Mouse (Mus musculus): Measurements from ENCODE around the gene St8sia4. TPM values are rescaled to one million over a fixed set of nuclear protein-coding genes. Genes with fewer than 3 reads are reported as not detected.
"Not testable (repeated sequence)": the region's sequence is repeated elsewhere in the genome, so short reads cannot be mapped to it uniquely, and the experiment has no call there.

The St8sia4 gene
- polyA plus RNA-seq, 1 experiment from 2014 or later, result 12.1 TPM

GRCm38 (mm10) chr1:95590108-95590507 lies 77.3 kb downstream of the St8sia4 start:
- Histone ChIP-seq H3K27me3 (ENCODE audit: control insufficient read depth, insufficient read depth, low read length) (no peaks in the 10 kb centered on the region), H3K4me2 (ENCODE audit: low read depth, low read length) (no peak overlapping the region), H3K4me3 (ENCODE audit: low read depth, low read length) (no peak overlapping the region), H3K9me3 (replicated peaks; ENCODE audit: control insufficient read depth, low read length) (no peaks in the 10 kb centered on the region), H3K4me1 (ENCODE audit: control insufficient read depth, insufficient read depth, low read length) (no peaks in the 10 kb centered on the region), H3K27ac (replicated peaks; ENCODE audit: low read depth, low read length) (no peak overlapping the region), H3K9ac (replicated peaks; ENCODE audit: low read length) (no peak overlapping the region), H3K36me3 (replicated peaks; ENCODE audit: control insufficient read depth, insufficient read depth, low read depth, low read length) (no peaks in the 10 kb centered on the region)
- WGBS, result 69% methylated on average over 2 of the region's 2 CpGs
- DNase-seq (ENCODE audit: low spot score) (no peak), ATAC-seq (replicated peaks; ENCODE audit: insufficient number of reproducible peaks, low FRiP score, low TSS enrichment, low read depth) (no peak)

GRCm38 (mm10) chr1:95589471-95589870 lies 77.9 kb downstream of the St8sia4 start:
- no peaks in the 10 kb centered on the region for H3K36me3 ChIP-seq (replicated peaks; ENCODE audit: control insufficient read depth, insufficient read depth, low read depth, low read length)
- DNase-seq (ENCODE audit: low spot score) (no peak), ATAC-seq (replicated peaks; ENCODE audit: insufficient number of reproducible peaks, low FRiP score, low TSS enrichment, low read depth) (no peak)
- no peak overlapping the region for H3K4me3 ChIP-seq (ENCODE audit: low read depth, low read length)
- no peaks in the 10 kb centered on the region for H3K27me3 ChIP-seq (ENCODE audit: control insufficient read depth, insufficient read depth, low read length)
- no peak overlapping the region for H3K9ac ChIP-seq (replicated peaks; ENCODE audit: low read length)
- no peak overlapping the region for H3K27ac ChIP-seq (replicated peaks; ENCODE audit: low read depth, low read length)
- H3K4me2 ChIP-seq (ENCODE audit: low read depth, low read length), result no peak overlapping the region
- H3K9me3 ChIP-seq (replicated peaks; ENCODE audit: control insufficient read depth, low read length), result no peaks in the 10 kb centered on the region
- no peaks in the 10 kb centered on the region for H3K4me1 ChIP-seq (ENCODE audit: control insufficient read depth, insufficient read depth, low read length)

GRCm38 (mm10) chr1:95583310-95583709 lies 84.1 kb downstream of the St8sia4 start:
- no peak for DNase-seq (ENCODE audit: low spot score)
- no peak overlapping the region for H3K4me3 ChIP-seq (ENCODE audit: low read depth, low read length)
- H3K4me1 ChIP-seq (ENCODE audit: control insufficient read depth, insufficient read depth, low read length), result no peaks in the 10 kb centered on the region
- ATAC-seq (replicated peaks; ENCODE audit: insufficient number of reproducible peaks, low FRiP score, low TSS enrichment, low read depth), result no peak
- no peaks in the 10 kb centered on the region for H3K27me3 ChIP-seq (ENCODE audit: control insufficient read depth, insufficient read depth, low read length)
- WGBS, result 88% methylated on average over 1 of the region's 1 CpGs
- H3K36me3 ChIP-seq (replicated peaks; ENCODE audit: control insufficient read depth, insufficient read depth, low read depth, low read length), result no peaks in the 10 kb centered on the region
- no peak overlapping the region for H3K9ac ChIP-seq (replicated peaks; ENCODE audit: low read length)
- H3K27ac ChIP-seq (replicated peaks; ENCODE audit: low read depth, low read length), result no peak overlapping the region
- no peaks in the 10 kb centered on the region for H3K9me3 ChIP-seq (replicated peaks; ENCODE audit: control insufficient read depth, low read length)
- H3K4me2 ChIP-seq (ENCODE audit: low read depth, low read length), result no peak overlapping the region

DNA sequence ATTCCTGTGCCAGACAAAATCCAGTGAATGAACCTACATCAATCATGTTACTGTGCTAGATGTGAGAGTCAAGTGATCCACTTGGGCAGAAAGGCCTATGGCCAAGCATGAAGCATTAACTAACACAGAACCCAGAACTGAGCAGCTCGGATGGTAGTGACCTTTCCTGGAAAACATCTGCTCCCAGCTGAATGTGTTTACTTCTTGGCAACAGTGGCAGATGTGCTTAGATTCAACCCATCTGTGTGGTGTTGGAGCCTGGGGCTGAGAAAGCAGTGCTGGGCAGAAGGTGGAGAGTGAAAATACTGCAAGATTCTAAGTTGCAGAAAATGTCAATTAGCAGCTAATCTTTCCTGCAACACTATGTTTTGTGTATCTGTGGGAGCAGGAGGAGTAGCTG lies 85.1 kb downstream of the St8sia4 start:
- H3K9me3 ChIP-seq (replicated peaks; ENCODE audit: control insufficient read depth, low read length), result no peaks in the 10 kb centered on the region
- no peak overlapping the region for H3K4me3 ChIP-seq (ENCODE audit: low read depth, low read length)
- H3K4me1 ChIP-seq (ENCODE audit: control insufficient read depth, insufficient read depth, low read length), result no peaks in the 10 kb centered on the region
- WGBS, result 11% methylated on average over 1 of the region's 1 CpGs
- H3K36me3 ChIP-seq (replicated peaks; ENCODE audit: control insufficient read depth, insufficient read depth, low read depth, low read length), result no peaks in the 10 kb centered on the region
- H3K9ac ChIP-seq (replicated peaks; ENCODE audit: low read length), result no peak overlapping the region
- no peaks in the 10 kb centered on the region for H3K27me3 ChIP-seq (ENCODE audit: control insufficient read depth, insufficient read depth, low read length)
- no peak overlapping the region for H3K4me2 ChIP-seq (ENCODE audit: low read depth, low read length)
- peak; percentile 68 for DNase-seq (ENCODE audit: low spot score)
- H3K27ac ChIP-seq (replicated peaks; ENCODE audit: low read depth, low read length), result no peak overlapping the region
- ATAC-seq (replicated peaks; ENCODE audit: insufficient number of reproducible peaks, low FRiP score, low TSS enrichment, low read depth), result peak; percentile 59; the same call in 1 of the 2 replicates

DNA sequence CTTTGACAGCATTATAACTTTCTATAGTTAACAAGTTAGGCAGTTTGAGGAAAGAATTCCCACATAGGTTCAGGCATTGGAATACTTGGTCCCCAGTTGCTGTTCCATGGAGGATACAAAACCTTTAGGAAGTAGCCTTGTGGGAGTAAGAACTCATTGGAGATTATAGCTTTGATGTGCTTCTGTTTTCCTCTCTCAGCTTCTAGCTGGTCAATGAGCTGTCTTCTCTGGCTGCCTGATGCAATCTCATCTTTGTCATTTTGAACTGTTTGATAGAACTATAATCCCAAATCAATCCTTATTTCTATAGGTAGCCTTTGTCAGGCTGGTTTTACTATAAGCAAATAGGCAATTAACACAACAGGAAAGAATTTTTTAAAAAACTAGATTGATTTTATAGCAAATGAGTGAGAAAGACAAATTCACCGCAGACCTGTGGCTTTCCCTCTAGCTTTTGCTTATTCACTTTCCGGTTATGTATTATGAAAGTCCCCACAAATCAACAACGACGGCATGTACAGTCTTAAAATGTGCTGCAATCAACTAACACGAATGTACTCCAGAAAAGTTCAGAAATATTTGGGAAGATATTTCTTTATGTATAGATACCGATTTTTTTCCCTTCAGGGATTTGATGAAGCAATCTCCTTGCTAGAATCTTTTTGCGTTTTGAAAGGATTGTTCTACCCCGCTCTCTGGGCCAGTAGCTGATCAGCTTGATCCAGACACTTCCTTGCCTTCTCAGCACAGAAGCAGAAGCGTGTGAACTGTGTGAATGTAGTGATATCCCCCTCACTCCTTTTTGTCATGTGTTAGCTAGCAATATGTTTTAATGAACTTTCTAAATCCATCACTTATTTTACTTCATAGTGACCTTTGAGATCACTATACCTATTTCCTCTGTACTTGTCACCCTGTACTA lies 94.5 kb downstream of the St8sia4 start:
- no peak for DNase-seq (ENCODE audit: low spot score)

GRCm38 (mm10) chr1:95571106-95571505 lies 96.3 kb downstream of the St8sia4 start:
- no peaks in the 10 kb centered on the region for H3K9me3 ChIP-seq (replicated peaks; ENCODE audit: control insufficient read depth, low read length)
- no peaks in the 10 kb centered on the region for H3K27me3 ChIP-seq (ENCODE audit: control insufficient read depth, insufficient read depth, low read length)
- no peak overlapping the region for H3K4me3 ChIP-seq (ENCODE audit: low read depth, low read length)
- no peak overlapping the region for H3K9ac ChIP-seq (replicated peaks; ENCODE audit: low read length)
- no peaks in the 10 kb centered on the region for H3K36me3 ChIP-seq (replicated peaks; ENCODE audit: control insufficient read depth, insufficient read depth, low read depth, low read length)
- no peak overlapping the region for H3K4me2 ChIP-seq (ENCODE audit: low read depth, low read length)
- WGBS, result 66% methylated on average over 1 of the region's 1 CpGs
- H3K4me1 ChIP-seq (ENCODE audit: control insufficient read depth, insufficient read depth, low read length), result no peaks in the 10 kb centered on the region
- DNase-seq (ENCODE audit: low spot score) (no peak), ATAC-seq (replicated peaks; ENCODE audit: insufficient number of reproducible peaks, low FRiP score, low TSS enrichment, low read depth) (no peak)
- H3K27ac ChIP-seq (replicated peaks; ENCODE audit: low read depth, low read length), result no peak overlapping the region

More for the DNA sequence above, 94.5 kb downstream of the St8sia4 start:
- Histone ChIP-seq H3K27me3 (ENCODE audit: control insufficient read depth, insufficient read depth, low read length) (no peaks in the 10 kb centered on the region), H3K4me2 (ENCODE audit: low read depth, low read length) (no peak overlapping the region), H3K27ac (replicated peaks; ENCODE audit: low read depth, low read length) (no peak overlapping the region), H3K36me3 (replicated peaks; ENCODE audit: control insufficient read depth, insufficient read depth, low read depth, low read length) (no peaks in the 10 kb centered on the region), H3K4me3 (ENCODE audit: low read depth, low read length) (no peak overlapping the region), H3K9ac (replicated peaks; ENCODE audit: low read length) (no peak overlapping the region), H3K4me1 (ENCODE audit: control insufficient read depth, insufficient read depth, low read length) (no peaks in the 10 kb centered on the region), H3K9me3 (replicated peaks; ENCODE audit: control insufficient read depth, low read length) (no peaks in the 10 kb centered on the region)
- 94% methylated on average over 9 of the region's 9 CpGs for WGBS
- ATAC-seq (replicated peaks; ENCODE audit: insufficient number of reproducible peaks, low FRiP score, low TSS enrichment, low read depth), result no peak

GRCm38 (mm10) chr1:95554556-95554955 lies 112.8 kb downstream of the St8sia4 start:
- not testable (repeated sequence) for H3K9ac ChIP-seq (replicated peaks; ENCODE audit: low read length); H3K4me3 ChIP-seq (ENCODE audit: low read depth, low read length); H3K36me3 ChIP-seq (replicated peaks; ENCODE audit: control insufficient read depth, insufficient read depth, low read depth, low read length); H3K27ac ChIP-seq (replicated peaks; ENCODE audit: low read depth, low read length); H3K9me3 ChIP-seq (replicated peaks; ENCODE audit: control insufficient read depth, low read length); DNase-seq (ENCODE audit: low spot score); ATAC-seq (replicated peaks; ENCODE audit: insufficient number of reproducible peaks, low FRiP score, low TSS enrichment, low read depth); H3K4me1 ChIP-seq (ENCODE audit: control insufficient read depth, insufficient read depth, low read length); H3K4me2 ChIP-seq (ENCODE audit: low read depth, low read length); H3K27me3 ChIP-seq (ENCODE audit: control insufficient read depth, insufficient read depth, low read length)

DNA sequence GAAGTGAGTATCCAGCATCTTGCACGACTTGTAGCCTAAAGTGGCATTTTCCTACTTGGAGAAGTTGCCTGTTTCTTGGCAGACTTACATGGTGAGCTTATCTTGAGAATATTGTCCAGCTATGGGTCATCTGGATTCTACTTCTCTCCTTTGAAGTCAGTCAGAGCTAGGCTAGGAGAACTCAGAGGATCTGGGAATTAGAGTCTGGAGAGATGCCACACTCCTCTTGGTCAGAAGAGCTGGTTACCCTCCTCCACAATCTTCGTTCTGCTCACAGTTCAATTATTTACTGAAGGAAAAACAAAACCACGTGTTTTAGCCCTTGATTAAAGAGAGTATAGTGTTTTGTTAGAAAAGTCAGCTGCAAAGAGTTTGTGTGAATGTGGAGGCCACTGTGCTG lies 125.9 kb downstream of the St8sia4 start:
- H3K36me3 ChIP-seq (replicated peaks; ENCODE audit: control insufficient read depth, insufficient read depth, low read depth, low read length), result no peaks in the 10 kb centered on the region
- ATAC-seq (replicated peaks; ENCODE audit: insufficient number of reproducible peaks, low FRiP score, low TSS enrichment, low read depth), result no peak
- H3K27ac ChIP-seq (replicated peaks; ENCODE audit: low read depth, low read length), result no peak overlapping the region
- H3K27me3 ChIP-seq (ENCODE audit: control insufficient read depth, insufficient read depth, low read length), result no peaks in the 10 kb centered on the region
- H3K4me1 ChIP-seq (ENCODE audit: control insufficient read depth, insufficient read depth, low read length), result no peaks in the 10 kb centered on the region
- 43% methylated on average over 3 of the region's 3 CpGs for WGBS
- H3K4me3 ChIP-seq (ENCODE audit: low read depth, low read length), result no peak overlapping the region
- no peak overlapping the region for H3K9ac ChIP-seq (replicated peaks; ENCODE audit: low read length)
- H3K4me2 ChIP-seq (ENCODE audit: low read depth, low read length), result no peak overlapping the region
- peak; percentile 32 for DNase-seq (ENCODE audit: low spot score)
- H3K9me3 ChIP-seq (replicated peaks; ENCODE audit: control insufficient read depth, low read length), result no peaks in the 10 kb centered on the region

Measured in embryonic facial prominence, embryonic 11.5 days (tissue).